Mouse (Mus musculus) forebrain, embryonic 15.5 days (tissue): ENCODE results near the gene Olfr145. TPM values are rescaled to one million over a fixed set of nuclear protein-coding genes. Genes with fewer than 3 reads are reported as not detected.

ENCODE experiments used
- ATAC-seq: fragments of 200-750 bp; cut with Nextera tagmentation; replicated peaks from 2 replicates; pipeline ENCODE4 v1.8.0; 2017; ENCODE audit warnings: mild to moderate bottlenecking, moderate TSS enrichment, moderate library complexity
- H3K27ac ChIP-seq: fragments of 300-500 bp; sonication (generic); replicated peaks from 2 replicates; pipeline ENCODE4 v1.5.1; 2015; ENCODE audit warnings: mild to moderate bottlenecking, inconsistent platforms
- H3K27me3 ChIP-seq: fragments of 300-500 bp; sonication (generic); 2 replicates; pipeline ENCODE4 v1.6.1; 2015; ENCODE audit warnings: inconsistent platforms
- H3K36me3 ChIP-seq: fragments of 300-500 bp; sonication (generic); 2 replicates; pipeline ENCODE4 v1.6.1; 2015; ENCODE audit warnings: mild to moderate bottlenecking, inconsistent platforms
- H3K4me1 ChIP-seq: fragments of 300-500 bp; sonication (generic); 2 replicates; pipeline ENCODE4 v1.6.1; 2015; ENCODE audit warnings: inconsistent platforms
- H3K4me2 ChIP-seq: fragments of 300-500 bp; sonication (generic); replicated peaks from 2 replicates; pipeline ENCODE4 v1.6.1; 2015; ENCODE audit warnings: mild to moderate bottlenecking, inconsistent platforms
- H3K4me3 ChIP-seq: fragments of 300-500 bp; sonication (generic); 2 replicates; pipeline ENCODE4 v1.5.1; 2015; ENCODE audit warnings: mild to moderate bottlenecking, inconsistent platforms
- H3K9ac ChIP-seq: fragments of 300-500 bp; sonication (generic); replicated peaks from 2 replicates; pipeline ENCODE4 v1.6.1; 2015; ENCODE audit warnings: mild to moderate bottlenecking, inconsistent platforms
- H3K9me3 ChIP-seq: fragments of 300-500 bp; sonication (generic); 2 replicates; pipeline ENCODE4 v1.6.1; 2016; ENCODE audit warnings: inconsistent platforms
- WGBS: fragments of 180-500 bp; shearing (Covaris S2); methylation state at CpG from one replicate; pipeline ENCODE4 v1.1.7; 2015; ENCODE audit warnings: mixed read lengths; 5-methylcytosine and 5-hydroxymethylcytosine counted together
- polyA plus RNA-seq: library from polyadenylated mRNA; unstranded; fragments of >200 nt; fragmentation: Nextera tagmentation; extraction: Ambion mirVana; gene quantifications from 2 replicates; pipeline ENCODE4 v1.2.1, GENCODE M21; 2015

The Olfr145 gene
- polyA plus RNA-seq, 1 experiment from 2014 or later, result not detected

GRCm38 (mm10) chr9:37926019-37927013 is 29.8 kb downstream of the Olfr145 start:
- Histone ChIP-seq H3K36me3 (no peaks in the 10 kb centered on the region), H3K9ac (no peak overlapping the region), H3K4me3 (no peak overlapping the region), H3K4me1 (no peaks in the 10 kb centered on the region), H3K27me3 (no peaks in the 10 kb centered on the region), H3K9me3 (no peaks in the 10 kb centered on the region), H3K27ac (no peak overlapping the region), H3K4me2 (no peak overlapping the region)
- no peak for ATAC-seq
- 55% methylated on average over 3 of the region's 3 CpGs for WGBS

- 6% methylated on average over 11 of the region's 11 CpGs for WGBS
- Histone ChIP-seq H3K4me3 (no peak overlapping the region), H3K27me3 (no peaks in the 10 kb centered on the region), H3K9me3 (no peaks in the 10 kb centered on the region), H3K36me3 (no peaks in the 10 kb centered on the region), H3K27ac (no peak overlapping the region), H3K4me1 (no peaks in the 10 kb centered on the region), H3K9ac (no peak overlapping the region), H3K4me2 (no peak overlapping the region)
- ATAC-seq, result peak; percentile 87
Measured at GRCm38 (mm10) chr9:37932519-37932918, 36.0 kb downstream of the Olfr145 start.

GRCm38 (mm10) chr9:37934146-37934545 is 37.6 kb downstream of the Olfr145 start:
- H3K4me3 ChIP-seq, result no peak overlapping the region
- no peak overlapping the region for H3K27ac ChIP-seq
- no peaks in the 10 kb centered on the region for H3K9me3 ChIP-seq
- no peak for ATAC-seq
- H3K4me2 ChIP-seq, result no peak overlapping the region
- no peaks in the 10 kb centered on the region for H3K27me3 ChIP-seq
- H3K9ac ChIP-seq, result no peak overlapping the region
- no peaks in the 10 kb centered on the region for H3K36me3 ChIP-seq
- no peaks in the 10 kb centered on the region for H3K4me1 ChIP-seq

GRCm38 (mm10) chr9:37941167-37941566 is 44.6 kb downstream of the Olfr145 start:
- H3K9ac ChIP-seq, result no peak overlapping the region
- no peak overlapping the region for H3K27ac ChIP-seq
- WGBS, result 95% methylated on average over 2 of the region's 2 CpGs
- ATAC-seq, result no peak
- no peaks in the 10 kb centered on the region for H3K4me1 ChIP-seq
- H3K4me2 ChIP-seq, result no peak overlapping the region
- no peak overlapping the region for H3K4me3 ChIP-seq
- no peaks in the 10 kb centered on the region for H3K36me3 ChIP-seq
- no peaks in the 10 kb centered on the region for H3K27me3 ChIP-seq
- H3K9me3 ChIP-seq, result no peaks in the 10 kb centered on the region

Other genes starting within 250 kb of the Olfr145 start
- gene Tbrg1, start 239.4 kb upstream of the Olfr145 start, polyA plus RNA-seq, result 79.5 and 82.5 TPM in 2 replicates
- not detected in 2 replicates for gene Panx3, start 227.5 kb upstream of the Olfr145 start, polyA plus RNA-seq
- gene Olfr160, start 180.5 kb upstream of the Olfr145 start, polyA plus RNA-seq, result not detected in 2 replicates
- not detected in 2 replicates for gene Olfr874, start 151.6 kb upstream of the Olfr145 start, polyA plus RNA-seq
- gene Olfr875, start 124.9 kb upstream of the Olfr145 start, polyA plus RNA-seq, result not detected in 2 replicates
- not detected in 2 replicates for gene Olfr876, start 93.7 kb upstream of the Olfr145 start, polyA plus RNA-seq
- not detected in 2 replicates for gene Olfr877, start 42.5 kb upstream of the Olfr145 start, polyA plus RNA-seq
- gene Olfr878, start 21.1 kb downstream of the Olfr145 start, polyA plus RNA-seq, result not detected in 2 replicates
- gene Olfr881, start 95.1 kb downstream of the Olfr145 start, polyA plus RNA-seq, result not detected in 2 replicates
- gene Olfr883, start 129.1 kb downstream of the Olfr145 start, polyA plus RNA-seq, result not detected in 2 replicates
- not detected in 2 replicates for gene Olfr884, start 149.8 kb downstream of the Olfr145 start, polyA plus RNA-seq
- not detected in 2 replicates for gene Olfr885, start 164.6 kb downstream of the Olfr145 start, polyA plus RNA-seq
- not detected in 2 replicates for gene Olfr887, start 187.3 kb downstream of the Olfr145 start, polyA plus RNA-seq
- gene Olfr888, start 211.4 kb downstream of the Olfr145 start, polyA plus RNA-seq, result not detected in 2 replicates
- gene Olfr889, start 218.5 kb downstream of the Olfr145 start, polyA plus RNA-seq, result 0.03 and 0.10 TPM in 2 replicates
- gene Olfr890, start 245.8 kb downstream of the Olfr145 start, polyA plus RNA-seq, result not detected in 2 replicates